In the genomic region with DNA sequence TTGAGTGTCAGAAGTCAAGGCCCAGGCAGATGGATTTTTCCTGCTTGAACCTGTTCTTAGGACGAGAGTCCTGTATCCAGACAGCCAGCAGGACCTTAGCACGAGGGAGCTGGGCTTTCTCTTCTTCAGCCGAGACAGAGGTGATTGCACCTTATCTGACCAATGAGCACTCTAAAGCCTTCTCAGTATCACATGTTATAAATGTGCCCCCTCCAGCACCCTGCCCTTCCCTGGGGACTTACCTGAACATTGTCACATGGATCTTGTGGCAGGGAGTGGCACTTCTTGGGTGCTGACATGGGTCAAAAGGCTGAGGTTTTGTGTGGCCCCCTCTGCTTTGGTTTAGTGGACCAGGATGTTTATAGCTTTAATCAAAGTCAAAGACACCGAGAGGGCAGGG, we compare ENCODE assay signal across 24 mouse cellular contexts.
DNase-seq lines count a peak whose midpoint lies in the region; ATAC-seq and TF ChIP-seq lines count a peak whose summit lies in the region.
"Had no signal": no experiment of that assay in that cellular context is flagged by ENCODE, and none has a peak within 500 bp of the region (broad histone marks: within the 10 kb centered on the region; RNA-seq: fewer than 3 reads in every experiment).

No protein-coding gene starts in this region.

- no peaks in the 10 kb centered on the region for H3K27me3 ChIP-seq in embryonic facial prominence, embryonic 14.5 days (replicated peaks; ENCODE audit: control insufficient read depth, insufficient read depth, low read length)
- no peaks in the 10 kb centered on the region for H3K27me3 ChIP-seq in embryonic facial prominence, embryonic 10.5 days (replicated peaks; ENCODE audit: low read depth, poor library complexity, severe bottlenecking)
- no peaks in the 10 kb centered on the region for H3K27me3 ChIP-seq in limb, embryonic 12.5 days
- H3K27me3 ChIP-seq in limb, embryonic 10.5 days (ENCODE audit: low read depth, poor library complexity, severe bottlenecking): no peaks in the 10 kb centered on the region
- no peaks in the 10 kb centered on the region for H3K27me3 ChIP-seq in midbrain, postnatal 0 days (ENCODE audit: insufficient read depth, low read length)
- no peaks in the 10 kb centered on the region for H3K27me3 ChIP-seq in midbrain, embryonic 15.5 days (replicated peaks)
- H3K27me3 ChIP-seq: CH12.LX; embryonic facial prominence, embryonic 13.5 days; forebrain, embryonic 13.5 days; forebrain, embryonic 15.5 days; Patski had no signal

- H3K4me3 ChIP-seq in embryonic facial prominence, embryonic 14.5 days (ENCODE audit: low read depth, low read length): no peak overlapping the region
- H3K4me3 ChIP-seq in embryonic facial prominence, embryonic 10.5 days: no peak overlapping the region
- no peak overlapping the region for H3K4me3 ChIP-seq in limb, embryonic 12.5 days (replicated peaks)
- no peak overlapping the region for H3K4me3 ChIP-seq in limb, embryonic 10.5 days
- no peak overlapping the region for H3K4me3 ChIP-seq in midbrain, postnatal 0 days (ENCODE audit: low read depth, low read length)
- H3K4me3 ChIP-seq in midbrain, embryonic 15.5 days: no peak overlapping the region
- H3K4me3 ChIP-seq: embryonic facial prominence, embryonic 13.5 days; forebrain, embryonic 13.5 days; forebrain, embryonic 15.5 days had no signal

- H3K4me2 ChIP-seq in embryonic facial prominence, embryonic 14.5 days (ENCODE audit: low read depth, low read length): no peak overlapping the region
- H3K4me2 ChIP-seq in limb, embryonic 12.5 days: no peak overlapping the region
- H3K4me2 ChIP-seq in midbrain, postnatal 0 days (ENCODE audit: low read depth, low read length, poor library complexity, severe bottlenecking): no peak overlapping the region
- no peak overlapping the region for H3K4me2 ChIP-seq in midbrain, embryonic 15.5 days
- H3K4me2 ChIP-seq: embryonic facial prominence, embryonic 13.5 days; forebrain, embryonic 13.5 days; forebrain, embryonic 15.5 days had no signal

- TF ChIP-seq CTCF in midbrain, postnatal 0 days (IDR thresholded peaks at IDR 0.05): no peak

- no peaks in the 10 kb centered on the region for H3K9me3 ChIP-seq in embryonic facial prominence, embryonic 14.5 days (ENCODE audit: control insufficient read depth, low read length)
- no peaks in the 10 kb centered on the region for H3K9me3 ChIP-seq in embryonic facial prominence, embryonic 10.5 days
- H3K9me3 ChIP-seq in limb, embryonic 12.5 days: no peaks in the 10 kb centered on the region
- H3K9me3 ChIP-seq in limb, embryonic 10.5 days (replicated peaks): no peaks in the 10 kb centered on the region
- no peaks in the 10 kb centered on the region for H3K9me3 ChIP-seq in midbrain, postnatal 0 days (ENCODE audit: low read length)
- no peaks in the 10 kb centered on the region for H3K9me3 ChIP-seq in midbrain, embryonic 15.5 days
- H3K9me3 ChIP-seq: embryonic facial prominence, embryonic 13.5 days; forebrain, embryonic 13.5 days; forebrain, embryonic 15.5 days had no signal

- 58% methylated on average over 4 of the region's 4 CpGs for WGBS in embryonic facial prominence, embryonic 14.5 days
- 74% methylated on average over 4 of the region's 4 CpGs for WGBS in embryonic facial prominence, embryonic 10.5 days
- 37% methylated on average over 4 of the region's 4 CpGs for WGBS in limb, embryonic 12.5 days
- 46% methylated on average over 4 of the region's 4 CpGs for WGBS in limb, embryonic 10.5 days
- WGBS in midbrain, postnatal 0 days: 62% methylated on average over 4 of the region's 4 CpGs
- WGBS in midbrain, embryonic 15.5 days: 55% methylated on average over 4 of the region's 4 CpGs

- peak overlapping the region; percentile 8; the same call in 1 of the 2 replicates for H3K9ac ChIP-seq in embryonic facial prominence, embryonic 14.5 days (ENCODE audit: low read depth, low read length)
- H3K9ac ChIP-seq in limb, embryonic 12.5 days (replicated peaks): no peak overlapping the region
- 0 out of 2 replicates have a peak overlapping the region, but pooled peaks have one; percentile 4 for H3K9ac ChIP-seq in midbrain, postnatal 0 days (replicated peaks; ENCODE audit: low read length, poor library complexity, severe bottlenecking)
- H3K9ac ChIP-seq in midbrain, embryonic 15.5 days: no peak overlapping the region
- H3K9ac ChIP-seq: embryonic facial prominence, embryonic 13.5 days; forebrain, embryonic 13.5 days; forebrain, embryonic 15.5 days; forebrain, postnatal 0 days had no signal

- ATAC-seq in embryonic facial prominence, embryonic 14.5 days (ENCODE audit: low read depth): no peak
- ATAC-seq in limb, embryonic 12.5 days (ENCODE audit: insufficient number of reproducible peaks, insufficient read depth, low FRiP score, low TSS enrichment, low read depth): no peak
- no peak for ATAC-seq in midbrain, postnatal 0 days (ENCODE audit: low FRiP score)
- ATAC-seq in midbrain, embryonic 15.5 days (replicated peaks): no peak
- ATAC-seq: activated CD4-positive, CD25-positive, alpha-beta regulatory T cell, adult 4 months; CD4-positive, CD25-positive, alpha-beta regulatory T cell, adult 4 months; forebrain, embryonic 13.5 days; forebrain, embryonic 15.5 days; forebrain, postnatal 0 days; Patski had no signal

- no peak for DNase-seq in embryonic facial prominence, embryonic 14.5 days (ENCODE audit: low spot score)
- no peak for DNase-seq in embryonic facial prominence, embryonic 10.5 days (ENCODE audit: low spot score)
- DNase-seq in limb, embryonic 10.5 days (ENCODE audit: low spot score): no peak
- DNase-seq in midbrain, postnatal 0 days (ENCODE audit: low spot score): no peak
- DNase-seq: adrenal gland, adult 8-10 months; adrenal gland, postnatal 14 days; adrenal gland, postnatal 36 days; B cell, adult 2 months; cerebellum, adult 11-12 months; cerebellum, adult 2 months; cerebellum, adult 9-10 months; cerebellum, postnatal 10 days; cerebellum, postnatal 25 days; forebrain, postnatal 0 days had no signal

- no peaks in the 10 kb centered on the region for H3K4me1 ChIP-seq in embryonic facial prominence, embryonic 14.5 days (ENCODE audit: control insufficient read depth, insufficient read depth, low read length)
- peaks cover 16% of the 10 kb centered on the region for H3K4me1 ChIP-seq in embryonic facial prominence, embryonic 10.5 days
- H3K4me1 ChIP-seq in limb, embryonic 12.5 days (replicated peaks): peaks cover 37% of the 10 kb centered on the region
- H3K4me1 ChIP-seq in limb, embryonic 10.5 days: peaks cover 33% of the 10 kb centered on the region
- no peaks in the 10 kb centered on the region for H3K4me1 ChIP-seq in midbrain, postnatal 0 days (ENCODE audit: insufficient read depth, low read length)
- H3K4me1 ChIP-seq in midbrain, embryonic 15.5 days: 0 out of 2 replicates have a peak, but pooled peaks cover 4% of the 10 kb centered on the region
- H3K4me1 ChIP-seq: forebrain, embryonic 15.5 days had no signal

- no peaks in the 10 kb centered on the region for H3K36me3 ChIP-seq in embryonic facial prominence, embryonic 14.5 days (ENCODE audit: control insufficient read depth, insufficient read depth, low read length)
- no peaks in the 10 kb centered on the region for H3K36me3 ChIP-seq in embryonic facial prominence, embryonic 10.5 days (replicated peaks)
- no peaks in the 10 kb centered on the region for H3K36me3 ChIP-seq in limb, embryonic 12.5 days
- H3K36me3 ChIP-seq in limb, embryonic 10.5 days: no peaks in the 10 kb centered on the region
- no peaks in the 10 kb centered on the region for H3K36me3 ChIP-seq in midbrain, postnatal 0 days (ENCODE audit: insufficient read depth, low read length)
- H3K36me3 ChIP-seq in midbrain, embryonic 15.5 days (replicated peaks): no peaks in the 10 kb centered on the region
- H3K36me3 ChIP-seq: embryonic facial prominence, embryonic 13.5 days; forebrain, embryonic 15.5 days; G1E had no signal

- H3K27ac ChIP-seq in embryonic facial prominence, embryonic 14.5 days (replicated peaks; ENCODE audit: low read depth, low read length): no peak overlapping the region
- no peak overlapping the region for H3K27ac ChIP-seq in embryonic facial prominence, embryonic 10.5 days (replicated peaks)
- 0 out of 2 replicates have a peak overlapping the region, but pooled peaks have one; percentile 8 for H3K27ac ChIP-seq in limb, embryonic 12.5 days
- H3K27ac ChIP-seq in limb, embryonic 10.5 days: no peak overlapping the region
- H3K27ac ChIP-seq in midbrain, postnatal 0 days (ENCODE audit: low read depth, low read length): no peak overlapping the region
- H3K27ac ChIP-seq in midbrain, embryonic 15.5 days: no peak overlapping the region
- H3K27ac ChIP-seq: embryonic facial prominence, embryonic 13.5 days; forebrain, embryonic 13.5 days; forebrain, embryonic 15.5 days had no signal

Comparison
In these comparisons a context has a peak if more than half of its experiments do, and no peak if none do; other contexts are left out.
1. H3K9ac ChIP-seq: peak in embryonic facial prominence, embryonic 14.5 days (single experiment) and midbrain, postnatal 0 days (single experiment); none in limb, embryonic 12.5 days (single experiment) and midbrain, embryonic 15.5 days (single experiment).